Mouse (Mus musculus): ENCODE measurements at regions not wholly inside any gene's neighbourhood (a gene's known extent, or its start where the extent isn't known, plus 50 kb on each side); places are given as distances from the start of the nearest gene placed in this dataset.

- Histone ChIP-seq H3K4me2 (ENCODE audit: low read length) (no peak overlapping the region), H3K9me3 (ENCODE audit: control insufficient read depth, low read length) (no peaks in the 10 kb centered on the region), H3K4me1 (ENCODE audit: control insufficient read depth in 2 of 2, insufficient read depth in 2 of 2, low read length in 2 of 2) (no peaks in the 10 kb centered on the region), H3K27ac (replicated peaks in 1 of 2; ENCODE audit: control insufficient read depth in 1 of 2, insufficient read depth in 1 of 2, low read depth in 2 of 2, low read length in 2 of 2) (no peak overlapping the region), H3K27me3 (ENCODE audit: control insufficient read depth, insufficient read depth, low read length) (no peaks in the 10 kb centered on the region), H3K4me3 (ENCODE audit: control insufficient read depth in 1 of 2, insufficient read depth in 1 of 2, low read depth in 1 of 2, low read length in 2 of 2) (no peak overlapping the region), H3K36me3 (ENCODE audit: control insufficient read depth, insufficient read depth, low read length) (no peaks in the 10 kb centered on the region), H3K9ac (ENCODE audit: low read length) (no peak overlapping the region)
- 73% methylated on average over 14 of the region's 14 CpGs for WGBS
- no peak for ATAC-seq (ENCODE audit: insufficient number of reproducible peaks, insufficient read depth, low FRiP score, low read depth)
Measured at GRCm38 (mm10) chr16:95929700-95930435, 60.9 kb downstream of the Psmg1 start.

DNA sequence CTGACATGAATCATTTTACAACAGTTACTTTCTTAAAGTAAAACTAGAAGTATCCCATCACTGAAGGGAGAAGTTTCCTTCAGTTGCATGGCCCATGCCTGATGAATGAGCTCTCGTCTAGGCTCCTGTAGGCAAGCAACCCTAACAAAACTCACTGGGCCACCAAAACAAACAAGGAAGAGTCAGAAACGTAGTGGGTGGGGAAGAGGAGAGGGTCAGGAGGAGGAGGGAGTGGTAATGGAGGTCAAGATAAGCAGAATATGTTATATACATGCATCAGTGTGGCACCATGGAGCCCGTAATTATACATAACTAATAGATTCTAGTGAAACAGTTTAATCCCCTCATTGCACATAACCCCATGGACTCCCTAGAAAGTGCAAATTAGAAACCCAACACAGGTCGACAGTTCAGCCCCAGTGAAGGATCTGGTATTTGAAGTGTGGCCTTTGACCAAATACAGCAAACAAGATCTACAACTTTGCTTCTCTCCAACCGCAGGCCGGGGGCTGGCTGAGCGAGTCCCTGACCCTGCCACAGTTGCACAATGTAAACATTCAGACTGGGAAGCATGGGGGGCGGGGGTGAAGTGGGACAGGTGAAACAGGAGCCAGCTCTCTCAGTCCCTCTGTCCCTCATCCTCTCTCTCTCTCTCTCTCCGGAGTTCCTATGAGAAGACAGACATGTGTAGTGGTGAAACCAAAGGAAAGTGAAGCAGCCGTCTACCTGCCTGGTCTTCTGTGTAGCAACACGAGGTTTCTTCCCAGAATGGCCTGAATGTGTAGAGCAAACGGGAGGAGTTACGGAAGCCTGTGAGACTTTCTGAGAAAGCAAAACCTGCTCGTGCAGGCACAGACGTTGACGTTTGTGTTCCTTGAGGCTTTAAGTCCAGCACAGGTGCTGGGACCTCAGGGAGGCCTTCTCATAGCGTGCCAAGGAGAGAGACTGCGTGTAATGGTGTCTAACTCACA lies 62.2 kb downstream of the Psmg1 start:
- Histone ChIP-seq H3K4me1 (ENCODE audit: control insufficient read depth in 2 of 2, insufficient read depth in 2 of 2, low read length in 2 of 2) (no peaks in the 10 kb centered on the region), H3K9me3 (ENCODE audit: control insufficient read depth, low read length) (no peaks in the 10 kb centered on the region), H3K9ac (ENCODE audit: low read length) (no peak overlapping the region), H3K27me3 (ENCODE audit: control insufficient read depth, insufficient read depth, low read length) (no peaks in the 10 kb centered on the region), H3K36me3 (ENCODE audit: control insufficient read depth, insufficient read depth, low read length) (no peaks in the 10 kb centered on the region), H3K4me3 (ENCODE audit: control insufficient read depth in 1 of 2, insufficient read depth in 1 of 2, low read depth in 1 of 2, low read length in 2 of 2) (no peak overlapping the region), H3K4me2 (ENCODE audit: low read length) (no peak overlapping the region), H3K27ac (replicated peaks in 1 of 2; ENCODE audit: control insufficient read depth in 1 of 2, insufficient read depth in 1 of 2, low read depth in 2 of 2, low read length in 2 of 2) (no peak overlapping the region)
- no peak for ATAC-seq (ENCODE audit: insufficient number of reproducible peaks, insufficient read depth, low FRiP score, low read depth)
- WGBS = 71% methylated on average over 18 of the region's 18 CpGs

DNA sequence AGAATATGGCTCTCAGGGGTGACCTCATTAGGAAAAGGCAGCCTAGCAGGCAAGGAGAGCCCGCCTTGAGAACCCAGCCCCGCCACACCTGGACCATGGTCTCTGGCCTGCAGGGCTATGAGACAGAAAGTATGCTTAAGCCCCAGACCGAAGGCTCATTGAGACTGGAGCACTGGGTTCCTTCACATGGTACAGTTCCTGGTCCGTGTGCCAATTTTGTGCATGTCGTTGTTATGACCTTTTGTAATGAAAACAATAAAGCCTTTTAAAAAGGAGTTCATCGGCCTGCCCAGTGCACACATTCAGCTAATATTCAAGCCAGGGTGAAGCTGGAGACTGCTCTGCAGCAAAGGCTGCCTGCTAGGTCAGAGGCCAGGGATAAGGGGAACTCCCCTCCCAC lies 64.2 kb downstream of the Psmg1 start:
- ATAC-seq (ENCODE audit: insufficient number of reproducible peaks, insufficient read depth, low FRiP score, low read depth) = no peak
- no peak overlapping the region for H3K4me3 ChIP-seq (ENCODE audit: control insufficient read depth in 1 of 2, insufficient read depth in 1 of 2, low read depth in 1 of 2, low read length in 2 of 2)
- H3K9me3 ChIP-seq (ENCODE audit: control insufficient read depth, low read length) = no peaks in the 10 kb centered on the region
- H3K4me2 ChIP-seq (ENCODE audit: low read length) = no peak overlapping the region
- no peak overlapping the region for H3K27ac ChIP-seq (replicated peaks in 1 of 2; ENCODE audit: control insufficient read depth in 1 of 2, insufficient read depth in 1 of 2, low read depth in 2 of 2, low read length in 2 of 2)
- no peaks in the 10 kb centered on the region for H3K36me3 ChIP-seq (ENCODE audit: control insufficient read depth, insufficient read depth, low read length)
- 80% methylated on average over 6 of the region's 6 CpGs for whole genome bisulfite sequencing
- no peaks in the 10 kb centered on the region for H3K4me1 ChIP-seq (ENCODE audit: control insufficient read depth in 2 of 2, insufficient read depth in 2 of 2, low read length in 2 of 2)
- no peak overlapping the region for H3K9ac ChIP-seq (ENCODE audit: low read length)
- no peaks in the 10 kb centered on the region for H3K27me3 ChIP-seq (ENCODE audit: control insufficient read depth, insufficient read depth, low read length)

DNA sequence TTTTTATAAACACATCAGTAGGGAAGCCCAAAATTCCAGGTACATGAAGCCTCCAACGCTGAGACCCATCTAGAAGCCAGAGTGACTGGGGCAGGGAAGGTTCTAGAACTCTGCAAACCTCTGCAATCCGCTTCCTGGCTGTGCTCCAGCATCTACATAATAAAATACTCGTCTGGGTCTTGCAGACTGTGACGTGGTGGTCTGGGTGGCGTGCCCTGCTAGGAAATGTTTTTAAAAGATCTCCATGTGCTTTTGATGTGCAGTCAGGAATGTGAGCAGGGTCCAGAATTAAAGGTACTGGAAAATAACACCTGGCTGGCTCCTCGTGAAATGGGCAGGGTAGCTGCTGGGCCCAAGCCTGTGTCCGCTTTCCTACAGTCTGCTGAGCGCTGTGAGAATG lies 66.0 kb downstream of the Psmg1 start:
- 61% methylated on average over 8 of the region's 8 CpGs for WGBS
- Histone ChIP-seq H3K36me3 (ENCODE audit: control insufficient read depth, insufficient read depth, low read length) (no peaks in the 10 kb centered on the region), H3K4me2 (ENCODE audit: low read length) (no peak overlapping the region), H3K4me1 (ENCODE audit: control insufficient read depth in 2 of 2, insufficient read depth in 2 of 2, low read length in 2 of 2) (no peaks in the 10 kb centered on the region), H3K9me3 (ENCODE audit: control insufficient read depth, low read length) (no peaks in the 10 kb centered on the region), H3K4me3 (ENCODE audit: control insufficient read depth in 1 of 2, insufficient read depth in 1 of 2, low read depth in 1 of 2, low read length in 2 of 2) (no peak overlapping the region), H3K27ac (replicated peaks in 1 of 2; ENCODE audit: control insufficient read depth in 1 of 2, insufficient read depth in 1 of 2, low read depth in 2 of 2, low read length in 2 of 2) (no peak overlapping the region), H3K9ac (ENCODE audit: low read length) (no peak overlapping the region), H3K27me3 (ENCODE audit: control insufficient read depth, insufficient read depth, low read length) (no peaks in the 10 kb centered on the region)
- ATAC-seq (ENCODE audit: insufficient number of reproducible peaks, insufficient read depth, low FRiP score, low read depth) = no peak

- Histone ChIP-seq H3K4me1 (ENCODE audit: control insufficient read depth in 2 of 2, insufficient read depth in 2 of 2, low read length in 2 of 2) (no peaks in the 10 kb centered on the region), H3K36me3 (ENCODE audit: control insufficient read depth, insufficient read depth, low read length) (no peaks in the 10 kb centered on the region), H3K27ac (replicated peaks in 1 of 2; ENCODE audit: control insufficient read depth in 1 of 2, insufficient read depth in 1 of 2, low read depth in 2 of 2, low read length in 2 of 2) (no peak overlapping the region), H3K4me2 (ENCODE audit: low read length) (no peak overlapping the region), H3K9me3 (ENCODE audit: control insufficient read depth, low read length) (no peaks in the 10 kb centered on the region), H3K4me3 (ENCODE audit: control insufficient read depth in 1 of 2, insufficient read depth in 1 of 2, low read depth in 1 of 2, low read length in 2 of 2) (no peak overlapping the region), H3K27me3 (ENCODE audit: control insufficient read depth, insufficient read depth, low read length) (no peaks in the 10 kb centered on the region), H3K9ac (ENCODE audit: low read length) (no peak overlapping the region)
- ATAC-seq (ENCODE audit: insufficient number of reproducible peaks, insufficient read depth, low FRiP score, low read depth) = no peak
- WGBS = 76% methylated on average over 7 of the region's 7 CpGs
Measured at GRCm38 (mm10) chr16:95923991-95924390, 66.8 kb downstream of the Psmg1 start.

- H3K9ac ChIP-seq (ENCODE audit: low read length) = no peak overlapping the region
- H3K4me3 ChIP-seq (ENCODE audit: control insufficient read depth in 1 of 2, insufficient read depth in 1 of 2, low read depth in 1 of 2, low read length in 2 of 2) = no peak overlapping the region
- no peaks in the 10 kb centered on the region for H3K4me1 ChIP-seq (ENCODE audit: control insufficient read depth in 2 of 2, insufficient read depth in 2 of 2, low read length in 2 of 2)
- H3K27me3 ChIP-seq (ENCODE audit: control insufficient read depth, insufficient read depth, low read length) = no peaks in the 10 kb centered on the region
- H3K27ac ChIP-seq (replicated peaks in 1 of 2; ENCODE audit: control insufficient read depth in 1 of 2, insufficient read depth in 1 of 2, low read depth in 2 of 2, low read length in 2 of 2) = no peak overlapping the region
- no peaks in the 10 kb centered on the region for H3K36me3 ChIP-seq (ENCODE audit: control insufficient read depth, insufficient read depth, low read length)
- no peaks in the 10 kb centered on the region for H3K9me3 ChIP-seq (ENCODE audit: control insufficient read depth, low read length)
- WGBS = 84% methylated on average over 9 of the region's 9 CpGs
- ATAC-seq (ENCODE audit: insufficient number of reproducible peaks, insufficient read depth, low FRiP score, low read depth) = no peak
- no peak overlapping the region for H3K4me2 ChIP-seq (ENCODE audit: low read length)
Measured at GRCm38 (mm10) chr16:95922369-95922934, 68.3 kb downstream of the Psmg1 start.

GRCm38 (mm10) chr16:95921169-95921568 lies 69.6 kb downstream of the Psmg1 start:
- WGBS = 64% methylated on average over 4 of the region's 4 CpGs
- no peaks in the 10 kb centered on the region for H3K4me1 ChIP-seq (ENCODE audit: control insufficient read depth in 2 of 2, insufficient read depth in 2 of 2, low read length in 2 of 2)
- H3K9ac ChIP-seq (ENCODE audit: low read length) = no peak overlapping the region
- no peak overlapping the region for H3K27ac ChIP-seq (replicated peaks in 1 of 2; ENCODE audit: control insufficient read depth in 1 of 2, insufficient read depth in 1 of 2, low read depth in 2 of 2, low read length in 2 of 2)
- no peaks in the 10 kb centered on the region for H3K36me3 ChIP-seq (ENCODE audit: control insufficient read depth, insufficient read depth, low read length)
- no peak for ATAC-seq (ENCODE audit: insufficient number of reproducible peaks, insufficient read depth, low FRiP score, low read depth)
- no peak overlapping the region for H3K4me2 ChIP-seq (ENCODE audit: low read length)
- H3K4me3 ChIP-seq (ENCODE audit: control insufficient read depth in 1 of 2, insufficient read depth in 1 of 2, low read depth in 1 of 2, low read length in 2 of 2) = no peak overlapping the region
- H3K27me3 ChIP-seq (ENCODE audit: control insufficient read depth, insufficient read depth, low read length) = no peaks in the 10 kb centered on the region
- H3K9me3 ChIP-seq (ENCODE audit: control insufficient read depth, low read length) = no peaks in the 10 kb centered on the region

Measured in heart, embryonic 14.5 days (tissue).